In the genomic region with DNA sequence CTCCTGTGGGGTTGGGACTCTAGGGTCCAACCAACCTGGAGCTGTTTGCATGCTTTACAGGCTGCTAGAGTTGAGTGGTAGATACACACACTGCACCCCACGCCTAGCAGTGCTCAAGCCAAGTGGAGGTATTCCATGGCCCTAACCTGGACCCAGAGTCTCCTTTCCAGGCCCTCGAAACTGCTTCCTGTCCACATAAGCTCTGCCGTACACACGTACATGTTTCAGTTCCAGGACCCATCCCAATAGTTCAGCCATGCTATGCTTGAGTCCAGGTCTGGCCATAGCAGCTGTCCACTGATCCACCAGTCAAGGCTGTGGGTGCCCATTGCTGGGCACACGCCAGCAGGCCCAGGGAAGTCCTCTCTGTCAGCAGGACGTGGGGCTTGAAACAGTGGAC, we compare ENCODE assay signal across 7 mouse cellular contexts. TPM values are rescaled to one million over a fixed set of nuclear protein-coding genes. Genes with fewer than 3 reads are reported as not detected.
DNase-seq lines count a peak whose midpoint lies in the region; ATAC-seq and TF ChIP-seq lines count a peak whose summit lies in the region.

No protein-coding gene starts in this region.

- H3K27me3 ChIP-seq in embryonic facial prominence, embryonic 12.5 days, result no peaks in the 10 kb centered on the region; the same call in 1 of the 2 replicates
- no peaks in the 10 kb centered on the region for H3K27me3 ChIP-seq in hindbrain, embryonic 13.5 days
- H3K27me3 ChIP-seq in midbrain, embryonic 13.5 days, result peaks cover 3% of the 10 kb centered on the region; the same call in 1 of the 2 replicates

- WGBS in lung, adult 2 months, result 45% methylated on average over 6 of the region's 6 CpGs
- WGBS in embryonic facial prominence, embryonic 12.5 days, result 67% methylated on average over 6 of the region's 6 CpGs
- 50% methylated on average over 6 of the region's 6 CpGs for WGBS in hindbrain, embryonic 13.5 days
- WGBS in midbrain, embryonic 13.5 days, result 31% methylated on average over 6 of the region's 6 CpGs

- peaks cover 21% of the 10 kb centered on the region for H3K4me1 ChIP-seq in lung, adult 2 months (ENCODE audit: control insufficient read depth, insufficient read depth, low read length)
- peaks cover 54% of the 10 kb centered on the region for H3K4me1 ChIP-seq in embryonic facial prominence, embryonic 12.5 days
- H3K4me1 ChIP-seq in hindbrain, embryonic 13.5 days (replicated peaks), result peaks cover 71% of the 10 kb centered on the region
- peaks cover 76% of the 10 kb centered on the region for H3K4me1 ChIP-seq in midbrain, embryonic 13.5 days (replicated peaks)

- peak overlapping the region; percentile 87; the same call in 1 of the 2 replicates for H3K9ac ChIP-seq in embryonic facial prominence, embryonic 12.5 days
- H3K9ac ChIP-seq in hindbrain, embryonic 13.5 days, result peak overlapping the region; percentile 86
- peak overlapping the region; percentile 79 for H3K9ac ChIP-seq in midbrain, embryonic 13.5 days (replicated peaks)

- H3K4me3 ChIP-seq in lung, adult 2 months (replicated peaks; ENCODE audit: extremely low read depth, low read depth, low read length), result peak overlapping the region; percentile 31
- peak overlapping the region; percentile 71 for H3K4me3 ChIP-seq in embryonic facial prominence, embryonic 12.5 days
- peak overlapping the region; percentile 73 for H3K4me3 ChIP-seq in hindbrain, embryonic 13.5 days
- H3K4me3 ChIP-seq in midbrain, embryonic 13.5 days (replicated peaks), result peak overlapping the region; percentile 64

- H3K36me3 ChIP-seq in embryonic facial prominence, embryonic 12.5 days, result no peaks in the 10 kb centered on the region
- no peaks in the 10 kb centered on the region for H3K36me3 ChIP-seq in hindbrain, embryonic 13.5 days
- H3K36me3 ChIP-seq in midbrain, embryonic 13.5 days, result peaks cover 5% of the 10 kb centered on the region; the same call in 1 of the 2 replicates

- no peak for DNase-seq in lung, adult 2 months
- no peak for DNase-seq in lung, postnatal 4 days
- no peak for DNase-seq in frontal cortex, postnatal 36 days (ENCODE audit: low spot score in 2 of 2)
- DNase-seq in urinary bladder, postnatal 10 days (ENCODE audit: low spot score), result no peak

- ATAC-seq in embryonic facial prominence, embryonic 12.5 days (ENCODE audit: insufficient number of reproducible peaks, insufficient read depth, low FRiP score, low TSS enrichment), result no peak
- no peak for ATAC-seq in hindbrain, embryonic 13.5 days (ENCODE audit: low FRiP score)
- no peak for ATAC-seq in midbrain, embryonic 13.5 days

- H3K27ac ChIP-seq in embryonic facial prominence, embryonic 12.5 days, result no peak overlapping the region
- H3K27ac ChIP-seq in hindbrain, embryonic 13.5 days, result no peak overlapping the region
- no peak overlapping the region for H3K27ac ChIP-seq in midbrain, embryonic 13.5 days

- no peak for TF ChIP-seq POLR2A in lung, adult 2 months (IDR thresholded peaks at IDR 0.05; ENCODE audit: borderline replicate concordance, extremely low read depth, low read depth, low read length)

- H3K9me3 ChIP-seq in embryonic facial prominence, embryonic 12.5 days, result no peaks in the 10 kb centered on the region
- no peaks in the 10 kb centered on the region for H3K9me3 ChIP-seq in hindbrain, embryonic 13.5 days
- H3K9me3 ChIP-seq in midbrain, embryonic 13.5 days, result no peaks in the 10 kb centered on the region

- TF ChIP-seq CTCF in lung, adult 2 months (IDR thresholded peaks at IDR 0.05; ENCODE audit: insufficient read depth, low read length), result no peak

- peak overlapping the region; percentile 98 for H3K4me2 ChIP-seq in embryonic facial prominence, embryonic 12.5 days (replicated peaks)
- peak overlapping the region; percentile 96 for H3K4me2 ChIP-seq in hindbrain, embryonic 13.5 days
- H3K4me2 ChIP-seq in midbrain, embryonic 13.5 days (replicated peaks), result peak overlapping the region; percentile 73

RNA-seq across cellular contexts. Expression of a gene that starts 2.0 kb away (rescaled TPM):
- polyA plus RNA-seq in lung, adult 2 months (2012; rRNA removed), result 33.8 and 35.0 TPM in 2 replicates
- 9.2 and 18.3 TPM in 2 replicates for polyA plus RNA-seq in embryonic facial prominence, embryonic 12.5 days (2016; fragmentation: Nextera tagmentation; extraction: Ambion mirVana)
- 9.3 and 10.0 TPM in 2 replicates for polyA plus RNA-seq in hindbrain, embryonic 13.5 days (2015; fragmentation: Nextera tagmentation; extraction: Ambion mirVana)
- 10.4 and 11.0 TPM in 2 replicates for polyA plus RNA-seq in midbrain, embryonic 13.5 days (2015; fragmentation: Nextera tagmentation; extraction: Ambion mirVana)
